Mouse (Mus musculus) cerebellum, adult 2 months (tissue): ENCODE results near the gene Add2.

Source experiments
- CTCF ChIP-seq: fragments of 200-500 bp; IDR thresholded peaks from 2 replicates; pipeline ENCODE4 v1.5.1; 2011; ENCODE audit warnings: low read depth, mild to moderate bottlenecking, control low read depth, low read length, moderate library complexity, borderline replicate concordance; ENCODE audit not compliant: insufficient read depth
- POLR2A ChIP-seq: fragments of 200-500 bp; IDR thresholded peaks from 2 replicates; pipeline ENCODE4 v1.6.1; 2011; ENCODE audit warnings: low read length, control low read depth, borderline replicate concordance; ENCODE audit not compliant: insufficient read depth

GRCm38 (mm10) chr6:86058475-86058874 is 30.0 kb downstream of the Add2 start:
- no peak for TF ChIP-seq POLR2A
- TF ChIP-seq CTCF = no peak
